Mouse (Mus musculus): ENCODE results near the gene Pla1a. TPM values are rescaled to one million over a fixed set of nuclear protein-coding genes. Genes with fewer than 3 reads are reported as not detected.

The Pla1a gene
- polyA plus RNA-seq, 1 experiment from 2014 or later, result 0.31 TPM

DNA sequence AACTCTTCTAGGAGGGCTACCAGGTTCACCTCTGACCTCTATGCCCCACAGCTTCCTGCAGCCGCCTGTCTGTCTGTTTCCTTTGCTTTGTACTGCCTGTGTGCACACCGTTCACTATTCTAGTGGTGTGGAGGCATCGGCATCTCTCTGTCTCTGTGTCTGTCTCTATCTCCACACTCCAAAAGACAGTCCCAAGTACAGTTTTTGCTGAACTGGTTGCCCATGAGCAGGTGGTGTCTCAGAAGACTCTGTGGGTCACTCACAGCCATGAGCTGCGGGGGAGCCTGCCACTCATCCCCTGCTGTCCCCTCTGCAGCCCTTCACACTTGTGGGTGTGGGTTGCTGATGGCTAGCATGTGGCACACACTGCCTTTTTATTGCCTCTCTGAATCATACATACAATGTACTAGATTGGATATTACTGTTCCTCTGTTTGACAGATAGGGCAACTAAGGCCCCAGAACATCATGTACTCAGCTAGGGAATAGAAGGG lies 62.9 kb downstream of the Pla1a start:
- H3K36me3 ChIP-seq (ENCODE audit: control insufficient read depth, insufficient read depth, low read length), result no peaks in the 10 kb centered on the region
- no peak for ATAC-seq (ENCODE audit: low read depth)
- H3K9ac ChIP-seq (ENCODE audit: low read length), result no peak overlapping the region
- H3K9me3 ChIP-seq (ENCODE audit: control insufficient read depth, low read length), result no peaks in the 10 kb centered on the region
- H3K27ac ChIP-seq (ENCODE audit: low read length), result no peak overlapping the region
- WGBS, result 61% methylated on average over 4 of the region's 4 CpGs
- no peaks in the 10 kb centered on the region for H3K4me1 ChIP-seq (replicated peaks; ENCODE audit: control insufficient read depth, insufficient read depth, low read length)
- H3K4me2 ChIP-seq (ENCODE audit: low read depth, low read length), result no peak overlapping the region
- H3K27me3 ChIP-seq (ENCODE audit: control insufficient read depth, insufficient read depth, low read depth, low read length), result no peaks in the 10 kb centered on the region
- H3K4me3 ChIP-seq (ENCODE audit: low read length), result no peak overlapping the region

GRCm38 (mm10) chr16:38369431-38369830 lies 63.5 kb downstream of the Pla1a start:
- no peaks in the 10 kb centered on the region for H3K27me3 ChIP-seq (ENCODE audit: control insufficient read depth, insufficient read depth, low read depth, low read length)
- 81% methylated on average over 8 of the region's 8 CpGs for WGBS
- H3K9ac ChIP-seq (ENCODE audit: low read length), result no peak overlapping the region
- no peaks in the 10 kb centered on the region for H3K36me3 ChIP-seq (ENCODE audit: control insufficient read depth, insufficient read depth, low read length)
- H3K9me3 ChIP-seq (ENCODE audit: control insufficient read depth, low read length), result no peaks in the 10 kb centered on the region
- no peak for ATAC-seq (ENCODE audit: low read depth)
- no peak overlapping the region for H3K4me2 ChIP-seq (ENCODE audit: low read depth, low read length)
- H3K4me3 ChIP-seq (ENCODE audit: low read length), result no peak overlapping the region
- H3K27ac ChIP-seq (ENCODE audit: low read length), result no peak overlapping the region
- H3K4me1 ChIP-seq (replicated peaks; ENCODE audit: control insufficient read depth, insufficient read depth, low read length), result no peaks in the 10 kb centered on the region

GRCm38 (mm10) chr16:38369000-38369399 lies 63.9 kb downstream of the Pla1a start:
- H3K27ac ChIP-seq (ENCODE audit: low read length), result no peak overlapping the region
- WGBS, result 73% methylated on average over 7 of the region's 7 CpGs
- no peaks in the 10 kb centered on the region for H3K27me3 ChIP-seq (ENCODE audit: control insufficient read depth, insufficient read depth, low read depth, low read length)
- no peak overlapping the region for H3K9ac ChIP-seq (ENCODE audit: low read length)
- no peaks in the 10 kb centered on the region for H3K36me3 ChIP-seq (ENCODE audit: control insufficient read depth, insufficient read depth, low read length)
- no peak overlapping the region for H3K4me3 ChIP-seq (ENCODE audit: low read length)
- no peak overlapping the region for H3K4me2 ChIP-seq (ENCODE audit: low read depth, low read length)
- no peaks in the 10 kb centered on the region for H3K9me3 ChIP-seq (ENCODE audit: control insufficient read depth, low read length)
- H3K4me1 ChIP-seq (replicated peaks; ENCODE audit: control insufficient read depth, insufficient read depth, low read length), result no peaks in the 10 kb centered on the region
- no peak for ATAC-seq (ENCODE audit: low read depth)

- no peak for ATAC-seq (ENCODE audit: low read depth)
- Histone ChIP-seq H3K4me2 (ENCODE audit: low read depth, low read length) (no peak overlapping the region), H3K36me3 (ENCODE audit: control insufficient read depth, insufficient read depth, low read length) (no peaks in the 10 kb centered on the region), H3K27me3 (ENCODE audit: control insufficient read depth, insufficient read depth, low read depth, low read length) (no peaks in the 10 kb centered on the region), H3K4me3 (ENCODE audit: low read length) (no peak overlapping the region), H3K4me1 (replicated peaks; ENCODE audit: control insufficient read depth, insufficient read depth, low read length) (no peaks in the 10 kb centered on the region), H3K27ac (ENCODE audit: low read length) (no peak overlapping the region), H3K9ac (ENCODE audit: low read length) (no peak overlapping the region), H3K9me3 (ENCODE audit: control insufficient read depth, low read length) (no peaks in the 10 kb centered on the region)
- WGBS, result 59% methylated on average over 10 of the region's 10 CpGs
Observed at GRCm38 (mm10) chr16:38368336-38368735, 64.6 kb downstream of the Pla1a start.

GRCm38 (mm10) chr16:38366231-38366630 lies 66.7 kb downstream of the Pla1a start:
- Histone ChIP-seq H3K9me3 (ENCODE audit: control insufficient read depth, low read length) (no peaks in the 10 kb centered on the region), H3K27me3 (ENCODE audit: control insufficient read depth, insufficient read depth, low read depth, low read length) (no peaks in the 10 kb centered on the region), H3K4me2 (ENCODE audit: low read depth, low read length) (no peak overlapping the region), H3K4me3 (ENCODE audit: low read length) (no peak overlapping the region), H3K9ac (ENCODE audit: low read length) (no peak overlapping the region), H3K27ac (ENCODE audit: low read length) (no peak overlapping the region), H3K36me3 (ENCODE audit: control insufficient read depth, insufficient read depth, low read length) (no peaks in the 10 kb centered on the region), H3K4me1 (replicated peaks; ENCODE audit: control insufficient read depth, insufficient read depth, low read length) (peaks cover 10% of the 10 kb centered on the region; the same call in 1 of the 2 replicates)
- no peak for ATAC-seq (ENCODE audit: low read depth)
- 81% methylated on average over 4 of the region's 4 CpGs for WGBS

- Histone ChIP-seq H3K4me2 (ENCODE audit: low read depth, low read length) (no peak overlapping the region), H3K4me1 (replicated peaks; ENCODE audit: control insufficient read depth, insufficient read depth, low read length) (peaks cover 10% of the 10 kb centered on the region; the same call in 1 of the 2 replicates), H3K9ac (ENCODE audit: low read length) (no peak overlapping the region), H3K27ac (ENCODE audit: low read length) (no peak overlapping the region), H3K4me3 (ENCODE audit: low read length) (no peak overlapping the region), H3K27me3 (ENCODE audit: control insufficient read depth, insufficient read depth, low read depth, low read length) (no peaks in the 10 kb centered on the region), H3K36me3 (ENCODE audit: control insufficient read depth, insufficient read depth, low read length) (no peaks in the 10 kb centered on the region), H3K9me3 (ENCODE audit: control insufficient read depth, low read length) (no peaks in the 10 kb centered on the region)
- 74% methylated on average over 10 of the region's 10 CpGs for WGBS
- ATAC-seq (ENCODE audit: low read depth), result no peak
Observed at GRCm38 (mm10) chr16:38365390-38365789, 67.6 kb downstream of the Pla1a start.

DNA sequence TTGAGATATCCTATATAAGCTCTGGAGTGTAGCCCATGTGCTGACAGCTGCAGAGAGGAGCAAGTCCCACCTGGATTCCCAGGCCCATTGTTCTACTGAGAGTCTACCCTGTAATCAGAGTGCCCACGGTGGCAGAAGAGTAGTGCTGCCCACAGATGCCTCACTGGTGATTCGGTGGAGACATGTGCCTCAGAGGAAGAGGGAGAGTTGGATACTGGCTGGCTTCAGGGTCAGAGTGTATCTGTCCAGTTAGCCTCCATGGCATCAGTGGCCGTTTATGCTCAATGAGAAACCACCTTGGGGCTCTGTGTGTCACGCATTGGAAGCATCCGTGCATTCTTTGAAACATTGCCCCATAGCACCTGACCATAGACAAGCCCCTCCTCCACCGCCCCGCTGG lies 69.3 kb downstream of the Pla1a start:
- H3K4me1 ChIP-seq (replicated peaks; ENCODE audit: control insufficient read depth, insufficient read depth, low read length), result peaks cover 10% of the 10 kb centered on the region; the same call in 1 of the 2 replicates
- H3K27me3 ChIP-seq (ENCODE audit: control insufficient read depth, insufficient read depth, low read depth, low read length), result no peaks in the 10 kb centered on the region
- no peak for ATAC-seq (ENCODE audit: low read depth)
- H3K27ac ChIP-seq (ENCODE audit: low read length), result no peak overlapping the region
- H3K4me3 ChIP-seq (ENCODE audit: low read length), result no peak overlapping the region
- H3K9me3 ChIP-seq (ENCODE audit: control insufficient read depth, low read length), result no peaks in the 10 kb centered on the region
- H3K9ac ChIP-seq (ENCODE audit: low read length), result no peak overlapping the region
- no peaks in the 10 kb centered on the region for H3K36me3 ChIP-seq (ENCODE audit: control insufficient read depth, insufficient read depth, low read length)
- WGBS, result 71% methylated on average over 7 of the region's 7 CpGs
- H3K4me2 ChIP-seq (ENCODE audit: low read depth, low read length), result no peak overlapping the region

DNA sequence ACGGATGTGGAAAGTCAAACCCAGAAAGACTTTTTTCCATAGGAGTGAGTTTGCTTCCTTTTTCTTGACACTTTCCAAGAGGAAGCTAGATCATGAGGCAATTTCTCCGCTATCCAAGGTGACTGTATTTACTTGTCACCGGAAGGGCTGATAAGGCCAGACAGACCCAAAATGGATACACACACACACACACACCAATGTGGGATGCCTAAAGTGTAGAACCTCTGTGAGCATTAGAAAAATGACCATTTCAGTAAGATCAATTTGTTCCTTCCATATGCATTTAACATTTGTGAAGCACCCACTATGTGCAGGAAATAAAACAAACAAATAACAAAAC lies 69.7 kb downstream of the Pla1a start:
- no peaks in the 10 kb centered on the region for H3K9me3 ChIP-seq (ENCODE audit: control insufficient read depth, low read length)
- H3K27me3 ChIP-seq (ENCODE audit: control insufficient read depth, insufficient read depth, low read depth, low read length), result no peaks in the 10 kb centered on the region
- no peak overlapping the region for H3K27ac ChIP-seq (ENCODE audit: low read length)
- no peak overlapping the region for H3K4me2 ChIP-seq (ENCODE audit: low read depth, low read length)
- H3K4me3 ChIP-seq (ENCODE audit: low read length), result no peak overlapping the region
- H3K36me3 ChIP-seq (ENCODE audit: control insufficient read depth, insufficient read depth, low read length), result no peaks in the 10 kb centered on the region
- ATAC-seq (ENCODE audit: low read depth), result no peak
- H3K9ac ChIP-seq (ENCODE audit: low read length), result no peak overlapping the region
- H3K4me1 ChIP-seq (replicated peaks; ENCODE audit: control insufficient read depth, insufficient read depth, low read length), result peaks cover 10% of the 10 kb centered on the region; the same call in 1 of the 2 replicates
- WGBS, result 40% methylated on average over 3 of the region's 3 CpGs

DNA sequence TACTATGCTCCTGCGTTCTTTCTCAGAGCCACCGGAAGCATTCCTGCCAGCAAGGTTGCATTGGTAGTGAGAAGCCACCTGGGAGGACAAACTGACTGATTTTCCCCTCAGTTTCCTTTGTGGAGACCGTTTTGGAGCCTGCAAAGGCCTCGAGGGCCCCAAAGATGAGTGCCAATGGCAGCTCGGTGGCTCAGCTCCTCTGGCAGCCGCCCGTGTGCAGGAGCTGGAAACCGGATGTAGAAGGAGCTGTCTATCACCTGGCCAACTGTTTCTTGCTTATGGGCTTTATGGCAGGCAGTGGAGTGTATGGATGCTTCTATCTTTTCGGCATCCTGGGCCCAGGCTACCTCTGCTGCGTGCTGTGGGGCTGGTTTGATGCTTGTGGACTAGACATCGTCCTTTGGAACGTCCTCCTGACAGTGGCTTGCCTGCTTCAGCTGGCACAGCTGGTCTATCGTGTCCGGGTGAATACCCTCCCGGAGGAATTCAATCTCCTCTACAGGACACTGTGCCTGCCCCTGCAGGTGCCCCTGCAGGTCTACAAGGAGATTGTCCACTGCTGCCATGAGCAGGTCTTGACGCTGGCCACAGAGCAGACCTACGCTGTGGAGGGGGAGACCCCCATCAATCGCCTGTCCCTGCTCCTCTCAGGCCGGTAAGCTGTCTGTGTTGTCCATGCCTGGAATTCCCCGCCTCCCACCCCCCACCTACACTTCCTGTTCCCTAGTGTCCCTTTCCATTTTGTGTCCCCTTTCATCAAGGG lies 70.3 kb downstream of the Pla1a start:
- Histone ChIP-seq H3K4me3 (ENCODE audit: low read length) (no peak overlapping the region), H3K27ac (ENCODE audit: low read length) (peak overlapping the region; percentile 4; the same call in 1 of the 2 replicates), H3K27me3 (ENCODE audit: control insufficient read depth, insufficient read depth, low read depth, low read length) (no peaks in the 10 kb centered on the region), H3K9me3 (ENCODE audit: control insufficient read depth, low read length) (no peaks in the 10 kb centered on the region), H3K9ac (ENCODE audit: low read length) (peak overlapping the region; percentile 30; the same call in 1 of the 2 replicates), H3K36me3 (ENCODE audit: control insufficient read depth, insufficient read depth, low read length) (no peaks in the 10 kb centered on the region), H3K4me1 (replicated peaks; ENCODE audit: control insufficient read depth, insufficient read depth, low read length) (peaks cover 10% of the 10 kb centered on the region; the same call in 1 of the 2 replicates), H3K4me2 (ENCODE audit: low read depth, low read length) (peak overlapping the region; percentile 1)
- WGBS, result 50% methylated on average over 20 of the region's 20 CpGs
- ATAC-seq (ENCODE audit: low read depth), result 0 out of 2 replicates have a peak, but pooled peaks have one; percentile 34
